Mouse (Mus musculus): ENCODE results near the gene Ggact.

Gene Ggact

GRCm38 (mm10) chr14:122913657-122914056 lies at the start of gene Ggact:
Ggact (minus strand) TSS chr14:122913757.
- POLR2A ChIA-PET: interaction anchor here in 3 of 4 experiments (0.7 to 2.3 kb wide), 17 partner anchors 11 to 808 kb away, joined by 3 to 12 read pairs (median 5); partner anchors contain the start of gene Tmtc4 (in 1 of the 3)
- CTCF ChIA-PET: interaction anchor here in 2 of 4 experiments (0.8 to 0.9 kb wide), 2 partner anchors 692 to 723 kb away, joined by 3 read pairs; no protein-coding TSS in a partner anchor

- POLR2A ChIA-PET: interaction anchor here in 2 of 4 experiments (0.5 to 1.6 kb wide), 2 partner anchors 25 to 345 kb away, joined by 6 to 7 read pairs; no protein-coding TSS in a partner anchor
- CTCF ChIA-PET: no interaction called here
These were observed 44.4 kb upstream of the Ggact start for GRCm38 (mm10) chr14:122957941-122958340.

- ChIA-PET POLR2A (interaction anchor here in 2 of 4 experiments (0.8 to 1.2 kb wide), 2 partner anchors 41 to 47 kb away, joined by 3 to 4 read pairs; no protein-coding TSS in a partner anchor), CTCF (interaction anchor here in 2 of 4 experiments (0.5 to 1.0 kb wide), 2 partner anchors 286 to 287 kb away, joined by 3 to 4 read pairs; no protein-coding TSS in a partner anchor)
These were observed 39.8 kb upstream of the Ggact start for GRCm38 (mm10) chr14:122953331-122953730.

GRCm38 (mm10) chr14:122952556-122952955 lies 39.0 kb upstream of the Ggact start:
- ChIA-PET CTCF (interaction anchor here in 2 of 4 experiments (0.5 to 1.0 kb wide), 2 partner anchors 55 to 288 kb away, joined by 4 to 5 read pairs; no protein-coding TSS in a partner anchor), POLR2A (interaction anchor here in 1 of 4 experiments (1.2 kb wide), 1 partner anchor 40 kb away, joined by 3 read pairs; no protein-coding TSS in a partner anchor)

- ChIA-PET POLR2A (no interaction called here), CTCF (interaction anchor here in 1 of 4 experiments (0.5 kb wide), 1 partner anchor 56 kb away, joined by 5 read pairs; no protein-coding TSS in a partner anchor)
These were observed 38.3 kb upstream of the Ggact start for GRCm38 (mm10) chr14:122951676-122952445.

- POLR2A ChIA-PET: no interaction called here
- CTCF ChIA-PET: no interaction called here
These were observed 37.4 kb upstream of the Ggact start for GRCm38 (mm10) chr14:122950915-122951314.

- ChIA-PET CTCF (no interaction called here), POLR2A (interaction anchor here in 1 of 4 experiments (0.6 kb wide), 1 partner anchor 13 kb away, joined by 3 read pairs; no protein-coding TSS in a partner anchor)
These were observed 29.9 kb upstream of the Ggact start for GRCm38 (mm10) chr14:122943475-122943853.

GRCm38 (mm10) chr14:122942757-122943474 lies 29.4 kb upstream of the Ggact start:
- ChIA-PET POLR2A (interaction anchor here in 1 of 4 experiments (0.6 kb wide), 1 partner anchor 12 kb away, joined by 3 read pairs; no protein-coding TSS in a partner anchor), CTCF (no interaction called here)

- ChIA-PET POLR2A (interaction anchor here in 1 of 4 experiments (1.7 kb wide), 1 partner anchor 24 kb away, joined by 5 read pairs; no protein-coding TSS in a partner anchor), CTCF (no interaction called here)
These were observed 22.9 kb upstream of the Ggact start for GRCm38 (mm10) chr14:122936460-122936859.

GRCm38 (mm10) chr14:122920011-122920410 lies 6.5 kb upstream of the Ggact start:
- ChIA-PET POLR2A (interaction anchor here in 1 of 4 experiments (2.5 kb wide), 1 partner anchor 8 kb away, joined by 12 read pairs; no protein-coding TSS in a partner anchor), CTCF (interaction anchor here in 1 of 4 experiments (0.6 kb wide), 1 partner anchor 651 kb away, joined by 7 read pairs; no protein-coding TSS in a partner anchor)

- CTCF ChIA-PET: no interaction called here
- POLR2A ChIA-PET: no interaction called here
These were observed 4.1 kb upstream of the Ggact start for GRCm38 (mm10) chr14:122917676-122918075.

- ChIA-PET CTCF (interaction anchor here (0.6 to 1.0 kb wide), 13 partner anchors 25 to 1324 kb away, joined by 3 to 6 read pairs (median 4); no protein-coding TSS in a partner anchor), POLR2A (interaction anchor here (0.5 to 2.3 kb wide), 54 partner anchors 8 to 1511 kb away, joined by 3 to 12 read pairs (median 4); partner anchors contain the start of gene Tmtc4 (in 1 of the 4))
These were observed 602 bp downstream of the Ggact start for GRCm38 (mm10) chr14:122912812-122913498.

GRCm38 (mm10) chr14:122912137-122912536 lies 1.4 kb downstream of the Ggact start:
- CTCF ChIA-PET: interaction anchor here (0.6 to 1.0 kb wide), 11 partner anchors 24 to 1323 kb away, joined by 3 to 6 read pairs (median 4); no protein-coding TSS in a partner anchor

GRCm38 (mm10) chr14:122911265-122911664 lies 2.3 kb downstream of the Ggact start:
- POLR2A ChIA-PET: interaction anchor here in 1 of 4 experiments (1.4 to 2.3 kb wide), 4 partner anchors 8 to 72 kb away, joined by 3 to 12 read pairs (median 8); partner anchors contain the start of gene Tmtc4
- CTCF ChIA-PET: no interaction called here

More at GRCm38 (mm10) chr14:122912137-122912536, 1.4 kb downstream of the Ggact start:
- POLR2A ChIA-PET: interaction anchor here (0.6 to 2.3 kb wide), 49 partner anchors 9 to 1639 kb away, joined by 3 to 12 read pairs (median 4); partner anchors contain the start of gene Tmtc4 (in 1 of the 4)

GRCm38 (mm10) chr14:122909368-122910091 lies 4.0 kb downstream of the Ggact start:
- ChIA-PET CTCF (no interaction called here), POLR2A (interaction anchor here in 1 of 4 experiments (1.1 kb wide), 1 partner anchor 639 kb away, joined by 3 read pairs; no protein-coding TSS in a partner anchor)

GRCm38 (mm10) chr14:122908075-122908474 lies 5.5 kb downstream of the Ggact start:
- POLR2A ChIA-PET: interaction anchor here in 2 of 4 experiments (0.7 kb wide), 2 partner anchors 13 to 606 kb away, joined by 3 to 5 read pairs; no protein-coding TSS in a partner anchor

GRCm38 (mm10) chr14:122905007-122905406 lies 8.6 kb downstream of the Ggact start:
- POLR2A ChIA-PET: interaction anchor here in 1 of 4 experiments (1.2 kb wide), 1 partner anchor 23 kb away, joined by 3 read pairs; no protein-coding TSS in a partner anchor

More at GRCm38 (mm10) chr14:122908075-122908474, 5.5 kb downstream of the Ggact start:
- CTCF ChIA-PET: interaction anchor here in 1 of 4 experiments (0.6 kb wide), 1 partner anchor 1129 kb away, joined by 3 read pairs; no protein-coding TSS in a partner anchor

More at GRCm38 (mm10) chr14:122905007-122905406, 8.6 kb downstream of the Ggact start:
- CTCF ChIA-PET: no interaction called here
